Mouse (Mus musculus) mammary gland, adult 2 months (tissue): ENCODE results near the gene Dppa4. TPM values are rescaled to one million over a fixed set of nuclear protein-coding genes. Genes with fewer than 3 reads are reported as not detected.

Source experiments
- polyA plus RNA-seq: library from polyadenylated mRNA; depleted of rRNA; stranded (reverse); fragments of >200 nt; gene quantifications from 2 replicates; pipeline ENCODE4 v1.2.3, GENCODE M21; 2012; ENCODE audit warnings: low replicate concordance; rRNA removed

The Dppa4 gene
- polyA plus RNA-seq = not detected in 2 replicates

GRCm38 (mm10) chr16:48283517-48283916 lies at the start of gene Dppa4:
TSS of gene Dppa4 (plus strand) at chr16:48283733.

GRCm38 (mm10) chr16:48303509-48303908 lies 20.0 kb downstream of the Dppa4 start, which contains the start of gene Dppa2:
TSS of gene Dppa2 (plus strand) at chr16:48303908.

Other genes with a start within 250 kb of the Dppa4 start
- gene Dppa2, start 20.2 kb downstream of the Dppa4 start, polyA plus RNA-seq = not detected in 2 replicates
- gene Gm5485, start 128.7 kb downstream of the Dppa4 start, polyA plus RNA-seq = not detected in 2 replicates
- gene Morc1, start 147.5 kb downstream of the Dppa4 start, polyA plus RNA-seq = not detected in 2 replicates